Mouse (Mus musculus): ENCODE measurements around the gene Lrrc56. TPM values are rescaled to one million over a fixed set of nuclear protein-coding genes. Genes with fewer than 3 reads are reported as not detected.

Lrrc56 gene
- polyA plus RNA-seq, 1 experiment from 2014 or later, result 12.2 TPM

DNA sequence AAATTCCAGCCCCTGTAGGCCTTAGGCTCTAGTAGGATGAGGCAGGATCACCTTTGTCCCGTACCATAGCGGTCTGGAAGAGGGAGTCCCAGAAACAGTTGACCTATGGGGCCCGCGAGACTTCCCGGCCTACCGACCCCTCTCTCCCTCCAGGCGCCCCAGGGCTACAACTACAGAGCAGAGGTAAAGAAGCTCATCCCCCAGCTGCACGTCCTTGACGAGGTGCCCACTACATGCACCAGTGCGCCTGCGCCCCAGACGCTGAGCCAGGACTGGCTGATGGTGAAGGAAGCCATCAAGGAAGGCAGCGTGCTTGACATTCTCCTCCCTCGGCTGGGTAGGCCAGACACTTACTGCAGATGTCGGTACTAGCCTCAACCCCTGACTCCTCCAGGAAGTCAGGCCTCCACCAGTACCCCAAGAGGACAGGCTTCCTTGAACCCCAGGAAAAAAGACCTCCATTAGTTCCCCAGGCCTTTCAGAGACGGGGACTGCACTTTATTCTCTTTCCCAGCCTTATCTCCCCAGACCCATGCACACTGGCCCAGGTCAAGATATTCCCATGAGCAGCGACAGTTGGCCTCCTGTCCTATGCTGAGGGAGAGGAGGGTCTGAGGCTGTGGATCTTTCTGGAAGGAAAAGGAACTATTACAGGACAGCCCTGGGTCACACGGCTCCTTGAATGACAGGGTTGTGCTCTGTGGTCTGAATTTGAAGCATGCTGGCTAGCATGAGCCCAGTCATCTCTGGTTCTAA is 12.4 kb downstream of the Lrrc56 start:
- Histone ChIP-seq H3K27me3 (no peaks in the 10 kb centered on the region), H3K4me3 (replicated peaks) (no peak overlapping the region), H3K27ac (peak overlapping the region; percentile 93), H3K9me3 (replicated peaks) (no peaks in the 10 kb centered on the region), H3K4me1 (replicated peaks) (peaks cover 88% of the 10 kb centered on the region), H3K9ac (peak overlapping the region; percentile 64), H3K36me3 (peaks cover 10% of the 10 kb centered on the region), H3K4me2 (peak overlapping the region; percentile 27)
- DNase-seq (peak; percentile 54), ATAC-seq (ENCODE audit: low read depth) (peak; percentile 59)
- WGBS (ENCODE audit: insufficient replicate concordance), result 75% methylated on average over 18 of the region's 18 CpGs

- H3K9ac ChIP-seq, result peak overlapping the region; percentile 72
- no peaks in the 10 kb centered on the region for H3K9me3 ChIP-seq (replicated peaks)
- H3K27ac ChIP-seq, result peak overlapping the region; percentile 93
- peaks cover 7% of the 10 kb centered on the region for H3K36me3 ChIP-seq
- peaks cover 100% of the 10 kb centered on the region for H3K4me1 ChIP-seq (replicated peaks)
- H3K27me3 ChIP-seq, result no peaks in the 10 kb centered on the region
- peak; percentile 68 for DNase-seq
- WGBS (ENCODE audit: insufficient replicate concordance), result 52% methylated on average over 3 of the region's 3 CpGs
- peak overlapping the region; percentile 36 for H3K4me3 ChIP-seq (replicated peaks)
- H3K4me2 ChIP-seq, result peak overlapping the region; percentile 66
- ATAC-seq (ENCODE audit: low read depth), result peak; percentile 96
Observed at GRCm38 (mm10) chr7:141209526-141209925, 15.6 kb downstream of the Lrrc56 start.

- DNase-seq (no peak), ATAC-seq (ENCODE audit: low read depth) (no peak)
- Histone ChIP-seq H3K4me2 (peak overlapping the region; percentile 66), H3K36me3 (peaks cover 7% of the 10 kb centered on the region), H3K4me1 (replicated peaks) (peaks cover 100% of the 10 kb centered on the region), H3K4me3 (replicated peaks) (peak overlapping the region; percentile 36; the same call in 1 of the 2 replicates), H3K9me3 (replicated peaks) (no peaks in the 10 kb centered on the region), H3K27me3 (no peaks in the 10 kb centered on the region), H3K9ac (peak overlapping the region; percentile 72), H3K27ac (peak overlapping the region; percentile 93)
- WGBS (ENCODE audit: insufficient replicate concordance), result 78% methylated on average over 12 of the region's 12 CpGs
Observed at GRCm38 (mm10) chr7:141210137-141210536, 16.2 kb downstream of the Lrrc56 start.

DNA sequence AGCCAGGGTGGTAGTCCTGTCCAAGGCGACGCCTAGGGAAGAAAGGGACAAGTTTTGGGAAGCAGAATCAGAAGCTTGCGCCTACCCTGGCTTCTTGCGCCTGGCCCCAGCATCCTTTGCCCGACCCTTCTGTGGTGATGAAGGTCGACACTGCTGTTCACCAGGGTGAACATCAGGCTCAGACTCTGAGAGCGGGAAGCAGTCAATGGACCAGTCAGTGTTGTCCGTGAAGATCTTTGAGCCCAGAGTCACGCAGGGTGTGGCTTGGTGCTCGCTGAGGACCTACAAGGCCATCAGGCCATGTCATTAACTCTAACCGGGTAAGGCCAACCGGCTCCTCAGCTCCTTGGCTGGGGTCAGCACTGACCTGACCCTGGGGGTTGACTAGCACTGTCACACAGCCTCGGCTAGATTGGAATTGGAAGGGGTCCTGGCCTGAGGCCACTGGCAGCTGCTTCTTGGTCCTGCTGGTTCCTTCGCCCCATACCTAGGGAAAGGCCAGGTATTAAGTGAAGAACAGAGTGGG is 16.7 kb downstream of the Lrrc56 start:
- H3K4me3 ChIP-seq (replicated peaks), result no peak overlapping the region
- no peak for ATAC-seq (ENCODE audit: low read depth)
- H3K9ac ChIP-seq, result peak overlapping the region; percentile 72
- no peak for DNase-seq
- H3K9me3 ChIP-seq (replicated peaks), result no peaks in the 10 kb centered on the region
- WGBS (ENCODE audit: insufficient replicate concordance), result 81% methylated on average over 14 of the region's 14 CpGs
- no peaks in the 10 kb centered on the region for H3K27me3 ChIP-seq
- peaks cover 97% of the 10 kb centered on the region for H3K4me1 ChIP-seq (replicated peaks)
- H3K36me3 ChIP-seq, result peaks cover 3% of the 10 kb centered on the region
- peak overlapping the region; percentile 66 for H3K4me2 ChIP-seq
- H3K27ac ChIP-seq, result peak overlapping the region; percentile 93

DNA sequence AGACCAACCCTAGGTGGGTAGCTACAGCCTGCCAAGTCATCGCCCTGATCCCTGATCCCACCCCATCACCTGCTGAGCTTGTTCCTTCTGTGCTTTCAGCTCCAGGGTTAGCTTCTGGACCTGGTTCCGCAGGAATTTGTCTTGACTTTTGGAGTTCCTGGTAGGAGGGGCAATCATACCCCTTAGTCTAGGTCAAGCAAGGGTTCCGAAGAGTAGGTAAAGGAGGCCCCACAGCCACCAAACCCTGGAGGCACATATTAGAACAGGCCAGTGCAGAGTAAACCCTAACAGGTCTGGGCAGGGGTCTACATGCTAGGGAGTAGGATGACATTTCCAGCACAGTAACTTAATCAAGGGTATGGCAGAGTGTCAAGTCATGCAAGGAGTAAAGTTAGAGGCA is 19.2 kb downstream of the Lrrc56 start:
- H3K4me1 ChIP-seq (replicated peaks), result peaks cover 96% of the 10 kb centered on the region
- no peaks in the 10 kb centered on the region for H3K27me3 ChIP-seq
- H3K4me3 ChIP-seq (replicated peaks), result no peak overlapping the region
- WGBS (ENCODE audit: insufficient replicate concordance), result 92% methylated on average over 3 of the region's 3 CpGs
- H3K27ac ChIP-seq, result peak overlapping the region; percentile 93
- H3K9me3 ChIP-seq (replicated peaks), result no peaks in the 10 kb centered on the region
- DNase-seq (no peak), ATAC-seq (ENCODE audit: low read depth) (no peak)
- H3K9ac ChIP-seq, result peak overlapping the region; percentile 1; the same call in 1 of the 2 replicates
- H3K4me2 ChIP-seq, result no peak overlapping the region
- H3K36me3 ChIP-seq, result peaks cover 11% of the 10 kb centered on the region

GRCm38 (mm10) chr7:141213605-141214235 is 19.8 kb downstream of the Lrrc56 start, which contains the start of gene Lmntd2:
TSS of gene Lmntd2 (minus strand) at chr7:141214080.
- 83% methylated on average over 11 of the region's 11 CpGs for WGBS (ENCODE audit: insufficient replicate concordance)
- Histone ChIP-seq H3K27me3 (no peaks in the 10 kb centered on the region), H3K36me3 (peaks cover 17% of the 10 kb centered on the region), H3K4me1 (replicated peaks) (peaks cover 96% of the 10 kb centered on the region), H3K9me3 (replicated peaks) (no peaks in the 10 kb centered on the region), H3K4me3 (replicated peaks) (peak within 1 kb of the TSS; percentile 82), H3K4me2 (peak within 1 kb of the TSS; percentile 100), H3K27ac (peak within 1 kb of the TSS; percentile 93), H3K9ac (peak within 1 kb of the TSS; percentile 78)
- DNase-seq (no peak), ATAC-seq (ENCODE audit: low read depth) (no peak)

DNA sequence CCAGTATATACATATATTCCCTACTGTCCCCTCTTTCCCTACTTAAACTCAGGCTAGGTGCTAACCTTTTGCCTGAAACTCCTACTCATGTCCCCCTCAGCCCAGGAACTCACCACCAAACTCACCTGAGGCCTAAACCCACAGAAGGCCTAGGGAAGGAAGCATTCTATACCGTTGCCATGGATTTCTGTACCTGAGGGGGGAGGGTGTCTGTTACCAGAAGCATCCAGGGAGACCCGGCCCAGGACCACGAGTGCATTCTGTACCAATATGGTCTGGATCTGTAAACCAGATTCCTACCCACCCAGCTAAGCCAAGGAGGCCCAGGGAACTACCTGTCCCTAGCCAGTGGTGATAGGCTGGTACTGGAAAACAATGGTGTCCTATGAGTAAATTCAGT is 20.4 kb downstream of the Lrrc56 start:
- 72% methylated on average over 3 of the region's 3 CpGs for WGBS (ENCODE audit: insufficient replicate concordance)

DNA sequence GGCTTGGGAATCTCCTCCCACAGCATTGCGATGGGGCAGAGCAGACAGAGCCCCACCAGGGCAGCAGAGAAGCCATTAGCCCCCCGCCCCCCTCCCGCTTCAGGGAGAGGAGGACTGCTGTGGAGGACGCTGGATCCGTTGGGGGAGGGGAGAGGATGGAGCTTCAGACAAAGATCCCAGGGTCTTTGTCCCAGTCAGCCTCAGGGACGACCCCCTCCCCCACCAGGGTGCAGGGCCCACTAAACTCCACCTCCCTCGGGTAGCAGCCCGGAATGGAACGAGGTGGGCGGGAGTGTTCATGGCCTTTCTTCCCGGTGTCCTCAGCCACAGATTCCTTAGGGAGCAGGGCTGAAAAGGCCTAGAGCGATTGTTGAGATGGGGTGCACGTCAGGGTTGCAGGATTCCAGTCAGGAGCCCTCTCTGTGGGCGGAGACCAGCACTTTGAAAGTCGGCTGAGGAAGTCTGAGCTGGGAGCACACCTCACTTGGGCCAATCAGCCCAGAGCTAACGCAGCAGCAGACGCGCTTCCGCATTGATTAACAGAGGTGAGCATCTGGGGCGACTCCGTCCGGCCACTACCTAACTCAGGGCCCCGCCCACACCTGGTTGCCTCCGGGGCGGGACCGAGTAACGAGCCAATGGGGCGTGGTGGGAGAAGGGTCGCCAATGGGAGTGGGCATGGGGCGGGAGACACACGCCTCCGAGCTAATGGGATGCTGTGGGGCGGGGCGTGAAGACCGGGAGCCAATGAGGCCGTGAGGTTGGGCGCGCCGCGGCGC is 21.3 kb downstream of the Lrrc56 start, which contains the start of gene Rassf7:
Gene Rassf7 (plus strand): TSS at position 760 of the 779 bp plus-strand sequence.
- Histone ChIP-seq H3K9me3 (replicated peaks) (no peaks in the 10 kb centered on the region), H3K36me3 (peaks cover 31% of the 10 kb centered on the region), H3K4me1 (replicated peaks) (peaks cover 96% of the 10 kb centered on the region), H3K4me3 (replicated peaks) (peak within 1 kb of the TSS; percentile 82), H3K27me3 (no peaks in the 10 kb centered on the region), H3K9ac (peak within 1 kb of the TSS; percentile 90), H3K27ac (peak within 1 kb of the TSS; percentile 91), H3K4me2 (peak within 1 kb of the TSS; percentile 100)
- ATAC-seq (ENCODE audit: low read depth) (peak; percentile 94), DNase-seq (peak; percentile 98)
- WGBS (ENCODE audit: insufficient replicate concordance), result 2% methylated on average over 41 of the region's 41 CpGs

More for the DNA sequence above, 20.4 kb downstream of the Lrrc56 start:
- Histone ChIP-seq H3K27ac (peak overlapping the region; percentile 89), H3K4me1 (replicated peaks) (peaks cover 96% of the 10 kb centered on the region), H3K4me2 (0 out of 2 replicates have a peak overlapping the region, but pooled peaks have one; percentile 0), H3K9me3 (replicated peaks) (no peaks in the 10 kb centered on the region), H3K9ac (peak overlapping the region; percentile 78), H3K4me3 (replicated peaks) (no peak overlapping the region), H3K36me3 (peaks cover 23% of the 10 kb centered on the region), H3K27me3 (no peaks in the 10 kb centered on the region)
- ATAC-seq (ENCODE audit: low read depth) (no peak), DNase-seq (no peak)

DNA sequence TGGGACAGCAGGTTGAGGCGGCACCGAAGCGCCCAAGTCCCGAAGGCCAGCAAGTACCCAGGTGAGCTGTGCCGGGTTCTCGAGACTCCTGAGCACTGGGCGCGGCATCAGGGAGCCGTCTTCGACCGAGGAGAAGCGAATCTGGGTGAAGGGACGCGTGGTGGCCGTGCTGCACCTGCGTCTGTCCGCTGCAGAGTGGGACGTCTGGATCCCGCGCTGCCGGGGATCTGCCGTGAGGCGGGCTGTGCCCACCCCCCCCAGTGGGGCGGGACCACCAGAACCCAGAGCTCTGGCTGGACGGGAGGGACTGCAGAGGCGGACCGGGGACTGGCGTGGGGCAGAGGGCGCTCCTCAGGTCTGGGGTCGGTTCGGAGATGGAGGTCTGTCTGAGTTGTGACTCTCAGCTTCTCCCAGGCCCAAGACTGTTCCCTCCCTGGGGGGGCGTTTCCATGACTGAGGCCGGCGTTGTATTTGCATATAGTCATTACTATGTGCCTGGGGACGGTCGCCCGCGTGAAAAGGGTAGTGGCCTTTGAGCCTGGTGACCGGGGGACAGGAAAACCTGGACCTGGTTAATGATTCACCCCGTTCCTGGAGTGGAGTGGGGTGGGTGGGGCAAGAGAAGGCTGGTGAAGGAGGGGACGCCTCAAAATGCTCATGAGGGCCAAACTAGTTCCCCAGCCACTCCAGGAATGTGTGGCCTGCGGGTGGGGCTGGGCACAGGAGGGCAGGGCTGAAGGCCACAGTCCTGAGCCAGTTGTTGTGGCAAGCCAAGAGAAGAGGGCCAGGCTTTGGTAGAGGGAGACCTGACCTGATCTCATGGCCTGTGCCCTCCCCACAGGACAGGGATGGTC is 22.1 kb downstream of the Lrrc56 start:
- Histone ChIP-seq H3K9me3 (replicated peaks) (no peaks in the 10 kb centered on the region), H3K36me3 (peaks cover 31% of the 10 kb centered on the region), H3K27ac (peak overlapping the region; percentile 91), H3K4me1 (replicated peaks) (peaks cover 96% of the 10 kb centered on the region), H3K4me2 (peak overlapping the region; percentile 100), H3K4me3 (replicated peaks) (peak overlapping the region; percentile 82), H3K9ac (peak overlapping the region; percentile 90), H3K27me3 (no peaks in the 10 kb centered on the region)
- WGBS (ENCODE audit: insufficient replicate concordance), result 2% methylated on average over 42 of the region's 42 CpGs
- DNase-seq (peak; percentile 65), ATAC-seq (ENCODE audit: low read depth) (peak; percentile 49)

DNA sequence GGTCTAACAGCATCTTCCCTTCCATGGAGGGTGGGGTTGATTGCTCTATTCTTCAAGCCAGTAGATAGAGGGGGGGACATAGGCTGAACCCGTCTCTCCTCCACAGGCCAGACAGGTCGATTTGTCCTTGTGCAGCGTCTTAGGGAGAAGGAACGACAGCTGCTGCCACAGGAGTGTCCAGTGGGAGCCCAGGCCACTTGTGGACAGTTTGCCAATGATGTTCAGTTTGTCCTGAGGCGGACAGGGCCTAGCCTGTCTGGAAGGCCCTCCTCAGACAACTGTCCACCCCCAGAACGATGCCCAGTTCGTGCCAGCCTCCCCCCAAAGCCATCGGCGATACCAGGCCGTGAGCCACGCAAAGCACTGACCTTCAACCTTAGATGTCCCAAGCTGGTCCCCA is 22.9 kb downstream of the Lrrc56 start:
- Histone ChIP-seq H3K4me1 (replicated peaks) (peaks cover 92% of the 10 kb centered on the region), H3K36me3 (peaks cover 31% of the 10 kb centered on the region), H3K27ac (peak overlapping the region; percentile 91), H3K9ac (peak overlapping the region; percentile 90), H3K27me3 (no peaks in the 10 kb centered on the region), H3K9me3 (replicated peaks) (no peaks in the 10 kb centered on the region), H3K4me3 (replicated peaks) (peak overlapping the region; percentile 82), H3K4me2 (peak overlapping the region; percentile 100)
- DNase-seq (no peak), ATAC-seq (ENCODE audit: low read depth) (no peak)
- 82% methylated on average over 11 of the region's 11 CpGs for WGBS (ENCODE audit: insufficient replicate concordance)
